Mouse (Mus musculus) stomach, embryonic 16.5 days (tissue): Measurements from ENCODE around the gene Aipl1. TPM values are rescaled to one million over a fixed set of nuclear protein-coding genes. Genes with fewer than 3 reads are reported as not detected.
"Not testable (repeated sequence)": the region's sequence is repeated elsewhere in the genome, so short reads cannot be mapped to it uniquely, and the experiment has no call there.

Experiments
- ATAC-seq: fragments of 200-750 bp; cut with Nextera tagmentation; 2 replicates; pipeline ENCODE4 v1.8.0; 2017; ENCODE audit warnings: moderate number of reproducible peaks, moderate TSS enrichment; ENCODE audit not compliant: insufficient read depth, low FRiP score
- H3K27ac ChIP-seq: fragments of 300-500 bp; sonication (generic); 2 replicates; pipeline ENCODE4 v1.5.1; 2014; ENCODE audit warnings: low read length
- H3K27me3 ChIP-seq: fragments of 300-500 bp; sonication (generic); 2 replicates; pipeline ENCODE4 v1.6.1; 2014; ENCODE audit warnings: low read length, control low read depth, mixed read lengths; ENCODE audit not compliant: control insufficient read depth, insufficient read depth
- H3K36me3 ChIP-seq: fragments of 300-500 bp; sonication (generic); 2 replicates; pipeline ENCODE4 v1.6.1; 2014; ENCODE audit warnings: low read length; ENCODE audit not compliant: control insufficient read depth, insufficient read depth
- H3K4me1 ChIP-seq: fragments of 300-500 bp; sonication (generic); 2 replicates; pipeline ENCODE4 v1.6.1; 2014; ENCODE audit warnings: low read length, control low read depth, mixed read lengths; ENCODE audit not compliant: control insufficient read depth, insufficient read depth
- H3K4me2 ChIP-seq: fragments of 300-500 bp; sonication (generic); 2 replicates; pipeline ENCODE4 v1.6.1; 2014; ENCODE audit warnings: low read depth, low read length, mixed read lengths
- H3K4me3 ChIP-seq: fragments of 300-500 bp; sonication (generic); replicated peaks from 2 replicates; pipeline ENCODE4 v1.5.1; 2014; ENCODE audit warnings: mild to moderate bottlenecking, low read length
- H3K9ac ChIP-seq: fragments of 300-500 bp; sonication (generic); 2 replicates; pipeline ENCODE4 v1.6.1; 2014; ENCODE audit warnings: low read length
- H3K9me3 ChIP-seq: fragments of 300-500 bp; sonication (generic); replicated peaks from 2 replicates; pipeline ENCODE4 v1.6.1; 2016; ENCODE audit warnings: low read length, control low read depth; ENCODE audit not compliant: control insufficient read depth
- WGBS: fragments of 180-500 bp; shearing (Covaris S2); extraction: QIAGEN DNeasy Blood & Tissue Kit; methylation state at CpG from one replicate; pipeline ENCODE4 v1.1.7; 2014; 5-methylcytosine and 5-hydroxymethylcytosine counted together
- polyA plus RNA-seq: library from polyadenylated mRNA; unstranded; fragments of >200 nt; fragmentation: Nextera tagmentation; extraction: Ambion mirVana; gene quantifications from 2 replicates; pipeline ENCODE4 v1.2.1, GENCODE M21; 2015

Aipl1 gene
- polyA plus RNA-seq, 1 experiment from 2014 or later, result 0.22 TPM

DNA sequence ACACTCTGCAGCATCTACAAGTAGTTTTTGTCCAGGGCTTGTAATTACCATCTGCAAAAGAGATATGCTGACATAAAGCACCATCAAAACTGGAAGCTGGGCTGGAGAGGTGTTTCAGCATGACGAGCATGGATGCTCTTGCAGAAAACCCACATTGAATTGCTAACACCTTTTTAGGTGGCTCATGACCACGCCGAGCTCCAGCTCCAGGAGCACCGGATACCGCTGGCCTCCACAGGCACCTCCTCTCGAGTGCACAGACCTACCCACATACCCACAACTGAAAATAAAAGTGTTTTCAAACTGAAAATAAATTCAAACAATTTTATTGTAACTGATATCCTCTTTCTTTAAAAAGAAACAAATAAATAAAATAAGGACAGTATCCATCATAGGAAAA is 37.1 kb downstream of the Aipl1 start:
- ATAC-seq, result no peak
- 86% methylated on average over 6 of the region's 6 CpGs for WGBS
- H3K36me3 ChIP-seq, result no peaks in the 10 kb centered on the region
- H3K27me3 ChIP-seq, result no peaks in the 10 kb centered on the region
- no peak overlapping the region for H3K4me2 ChIP-seq
- peaks cover 5% of the 10 kb centered on the region for H3K4me1 ChIP-seq
- H3K27ac ChIP-seq, result no peak overlapping the region
- no peaks in the 10 kb centered on the region for H3K9me3 ChIP-seq
- no peak overlapping the region for H3K4me3 ChIP-seq
- H3K9ac ChIP-seq, result no peak overlapping the region

DNA sequence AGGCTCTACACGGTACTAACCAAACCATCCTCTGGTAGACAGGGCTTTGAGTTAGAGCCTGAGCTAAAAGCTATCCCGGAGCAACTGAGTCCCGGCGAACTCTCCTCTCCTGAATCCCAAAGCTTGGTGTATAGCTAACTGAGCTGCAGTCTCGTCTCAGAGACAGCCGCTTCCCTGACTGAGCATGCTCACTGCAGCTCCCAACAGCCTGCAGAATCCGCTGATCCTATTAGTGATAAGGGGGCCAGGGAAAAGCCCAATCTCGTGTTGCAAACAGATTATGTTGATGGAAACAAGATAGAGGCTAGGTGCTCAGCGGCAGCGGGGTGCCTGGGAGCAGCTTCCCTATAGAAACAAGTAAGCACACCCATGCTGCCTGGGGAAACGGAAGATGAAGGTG is 40.5 kb downstream of the Aipl1 start:
- no peak overlapping the region for H3K27ac ChIP-seq
- H3K9me3 ChIP-seq, result no peaks in the 10 kb centered on the region
- no peaks in the 10 kb centered on the region for H3K27me3 ChIP-seq
- no peak overlapping the region for H3K4me2 ChIP-seq
- no peak for ATAC-seq
- H3K4me1 ChIP-seq, result peaks cover 5% of the 10 kb centered on the region
- 28% methylated on average over 11 of the region's 11 CpGs for whole genome bisulfite sequencing
- H3K4me3 ChIP-seq, result no peak overlapping the region
- no peak overlapping the region for H3K9ac ChIP-seq
- no peaks in the 10 kb centered on the region for H3K36me3 ChIP-seq

DNA sequence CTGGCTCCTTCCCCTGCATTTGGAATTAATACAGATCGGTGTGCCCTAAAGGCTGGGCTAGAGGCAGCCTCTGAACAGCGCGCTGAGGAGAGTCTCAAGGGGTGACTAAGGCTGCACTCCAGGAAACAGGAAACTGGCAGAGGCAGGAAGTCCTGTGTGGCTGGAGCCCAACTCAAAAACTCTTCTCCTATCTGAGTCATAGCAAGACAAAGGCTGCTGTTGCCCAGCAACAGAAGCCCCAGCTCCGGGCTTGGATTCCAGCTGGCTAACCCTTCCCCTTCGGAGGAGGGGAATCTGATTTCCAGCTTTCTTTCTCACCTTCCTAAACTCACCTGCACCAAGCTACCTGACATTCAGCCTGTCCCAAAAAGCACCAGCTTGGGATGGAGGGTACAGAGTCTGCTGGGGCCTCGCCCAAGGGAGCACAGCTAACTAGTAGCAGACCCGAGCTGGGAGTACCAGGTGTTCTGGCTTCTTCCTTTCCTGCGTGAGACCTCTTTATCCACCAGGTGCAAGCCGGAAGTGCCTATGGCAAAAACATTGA is 41.3 kb downstream of the Aipl1 start:
- peaks cover 5% of the 10 kb centered on the region for H3K4me1 ChIP-seq
- WGBS, result 15% methylated on average over 9 of the region's 9 CpGs
- peak overlapping the region; percentile 26 for H3K9ac ChIP-seq
- H3K36me3 ChIP-seq, result no peaks in the 10 kb centered on the region
- peak overlapping the region; percentile 73; the same call in 1 of the 2 replicates for H3K27ac ChIP-seq
- ATAC-seq, result peak; percentile 94
- peak overlapping the region; percentile 15 for H3K4me3 ChIP-seq
- no peaks in the 10 kb centered on the region for H3K27me3 ChIP-seq
- no peaks in the 10 kb centered on the region for H3K9me3 ChIP-seq
- H3K4me2 ChIP-seq, result peak overlapping the region; percentile 51

DNA sequence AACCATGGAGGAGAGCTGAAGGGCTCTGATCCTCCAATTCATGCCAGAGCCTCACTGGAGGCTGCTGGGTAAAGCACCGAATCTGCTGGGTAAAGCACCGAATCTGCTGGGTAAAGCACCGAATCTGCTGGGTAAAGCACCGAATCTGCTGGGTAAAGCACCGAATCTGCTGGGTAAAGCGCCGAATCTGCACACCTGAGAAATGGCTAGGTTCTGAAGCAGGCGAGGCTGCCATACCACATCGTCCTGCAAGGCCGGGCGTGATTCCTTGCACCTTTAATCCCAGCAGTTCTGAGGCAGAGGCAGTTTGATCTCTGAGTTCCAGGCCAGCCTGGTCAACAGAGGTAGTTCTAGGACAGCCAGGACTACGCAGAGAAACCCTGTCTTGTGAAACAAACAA is 44.9 kb downstream of the Aipl1 start:
- H3K9me3 ChIP-seq, result no peaks in the 10 kb centered on the region
- no peak overlapping the region for H3K4me3 ChIP-seq
- peaks cover 5% of the 10 kb centered on the region for H3K4me1 ChIP-seq
- H3K36me3 ChIP-seq, result no peaks in the 10 kb centered on the region
- no peaks in the 10 kb centered on the region for H3K27me3 ChIP-seq
- H3K4me2 ChIP-seq, result no peak overlapping the region
- ATAC-seq, result no peak
- H3K27ac ChIP-seq, result no peak overlapping the region
- H3K9ac ChIP-seq, result no peak overlapping the region
- 86% methylated on average over 12 of the region's 12 CpGs for WGBS

DNA sequence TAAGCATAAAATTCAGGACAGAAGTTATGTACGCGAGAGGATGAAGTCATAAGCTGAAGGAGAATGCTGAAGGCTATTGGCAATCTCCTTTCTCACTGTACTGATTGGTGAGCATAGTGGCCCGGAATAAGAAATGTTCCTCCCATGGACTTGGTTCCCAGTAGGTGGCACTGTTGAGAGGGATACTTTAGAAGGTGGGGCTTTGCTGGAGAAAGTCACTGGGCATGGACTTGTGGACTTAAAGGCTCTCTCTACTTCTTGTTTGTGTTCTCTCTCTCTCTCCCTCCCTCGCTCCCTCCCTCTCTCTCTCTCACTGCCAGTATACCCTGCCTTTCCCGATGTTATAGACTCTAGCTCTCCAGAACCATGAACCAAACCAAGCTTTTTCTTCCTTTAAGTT is 45.8 kb downstream of the Aipl1 start:
- 25% methylated on average over 5 of the region's 5 CpGs for WGBS
- no peak overlapping the region for H3K4me2 ChIP-seq
- no peak overlapping the region for H3K9ac ChIP-seq
- ATAC-seq, result no peak
- peaks cover 13% of the 10 kb centered on the region for H3K4me1 ChIP-seq
- no peak overlapping the region for H3K27ac ChIP-seq
- H3K9me3 ChIP-seq, result no peaks in the 10 kb centered on the region
- no peaks in the 10 kb centered on the region for H3K36me3 ChIP-seq
- no peaks in the 10 kb centered on the region for H3K27me3 ChIP-seq
- no peak overlapping the region for H3K4me3 ChIP-seq

DNA sequence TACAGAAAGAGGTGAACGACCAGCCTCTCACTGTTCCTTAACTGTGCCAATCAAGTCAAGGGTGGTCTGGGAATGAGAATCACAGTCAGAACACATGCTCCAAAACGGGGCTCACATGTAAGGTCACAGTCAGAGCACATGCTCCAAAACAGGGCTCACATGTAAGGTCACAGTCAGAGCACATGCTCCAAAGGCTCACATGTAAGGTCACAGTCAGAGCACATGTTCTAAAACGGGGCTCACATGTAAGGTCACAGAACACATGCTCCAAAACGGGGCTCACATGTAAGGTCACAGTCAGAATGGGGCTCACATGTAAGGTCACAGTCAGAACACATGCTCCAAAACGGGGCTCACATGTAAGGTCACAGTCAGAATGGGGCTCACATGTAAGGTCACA is 47.9 kb downstream of the Aipl1 start:
- not testable (repeated sequence) for H3K27ac ChIP-seq, H3K27me3 ChIP-seq, ATAC-seq, H3K4me2 ChIP-seq, H3K9me3 ChIP-seq, H3K36me3 ChIP-seq, H3K9ac ChIP-seq, H3K4me3 ChIP-seq
- whole genome bisulfite sequencing, result 72% methylated on average over 5 of the region's 5 CpGs
- peaks cover 13% of the 10 kb centered on the region for H3K4me1 ChIP-seq

DNA sequence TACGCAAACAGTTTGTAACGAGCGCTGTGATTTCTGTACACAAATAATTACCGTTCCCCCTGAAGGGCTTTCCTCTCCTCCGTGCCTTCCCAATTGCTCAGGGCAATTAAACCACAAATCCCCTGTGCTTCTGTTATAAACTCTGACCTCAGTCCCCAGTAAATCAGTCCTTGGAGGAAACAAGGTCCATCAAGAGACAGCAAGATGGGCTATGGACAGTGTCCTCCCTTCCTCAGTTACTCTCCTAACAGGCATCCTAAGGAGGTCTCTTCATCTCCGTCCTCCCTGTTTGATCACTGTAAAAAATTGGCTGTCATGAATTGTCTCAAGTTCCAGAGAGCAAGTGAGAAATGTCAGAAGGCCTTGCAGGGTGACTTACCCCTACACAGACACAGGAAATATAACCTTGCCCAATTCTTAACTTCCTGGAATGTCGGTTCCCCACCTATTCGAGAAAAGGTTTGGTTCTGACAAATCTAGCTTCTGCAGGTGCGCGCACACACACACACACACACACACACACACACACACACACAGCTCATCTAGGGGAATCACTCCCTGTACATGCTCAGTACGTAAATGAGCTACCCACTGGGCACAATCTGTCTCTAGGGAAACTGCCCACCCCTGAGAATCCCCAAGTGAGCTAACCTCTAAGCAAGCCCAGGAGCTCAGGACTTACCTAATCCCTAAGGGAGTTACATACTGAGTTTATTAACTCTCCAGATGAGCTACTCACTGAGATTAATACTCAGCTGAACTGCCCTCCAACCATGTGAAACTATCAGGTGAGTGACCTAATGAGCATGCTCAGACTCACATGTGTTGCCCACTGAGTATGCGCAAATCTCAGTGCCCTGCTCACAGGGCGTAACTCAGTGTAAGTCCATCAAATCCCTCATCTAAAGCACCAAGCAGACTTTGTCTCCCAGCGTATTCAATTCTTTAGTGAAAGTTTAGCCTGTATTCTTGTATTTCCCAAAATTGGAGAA is 49.9 kb downstream of the Aipl1 start:
- H3K4me1 ChIP-seq, result peaks cover 13% of the 10 kb centered on the region
- no peak overlapping the region for H3K4me2 ChIP-seq
- WGBS, result 54% methylated on average over 14 of the region's 14 CpGs
- H3K4me3 ChIP-seq, result no peak overlapping the region
- H3K27ac ChIP-seq, result no peak overlapping the region
- H3K27me3 ChIP-seq, result 0 out of 2 replicates have a peak, but pooled peaks cover 4% of the 10 kb centered on the region
- ATAC-seq, result no peak
- no peaks in the 10 kb centered on the region for H3K36me3 ChIP-seq
- H3K9ac ChIP-seq, result no peak overlapping the region
- no peaks in the 10 kb centered on the region for H3K9me3 ChIP-seq

DNA sequence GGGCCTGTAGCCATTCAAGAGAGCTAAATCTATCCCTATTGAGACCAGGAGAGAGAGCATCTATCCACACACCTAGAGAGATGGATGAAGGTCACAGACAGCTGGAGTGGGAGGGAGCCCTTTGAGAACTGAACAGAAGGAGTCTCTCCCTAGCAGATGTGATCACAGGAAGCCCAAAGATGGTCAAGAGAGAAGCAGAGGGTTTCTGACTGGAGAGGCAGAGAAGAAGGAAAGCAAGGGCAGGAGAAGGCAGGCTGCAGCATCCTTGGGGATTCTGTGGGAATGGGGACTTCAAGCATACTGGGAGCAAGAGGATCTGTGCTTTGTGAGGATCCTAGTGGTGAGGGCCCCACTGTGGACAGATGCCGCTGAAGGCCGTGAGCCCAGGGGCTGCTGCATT is 51.5 kb downstream of the Aipl1 start:
- H3K4me3 ChIP-seq, result no peak overlapping the region
- no peak overlapping the region for H3K4me2 ChIP-seq
- no peak overlapping the region for H3K9ac ChIP-seq
- no peak overlapping the region for H3K27ac ChIP-seq
- ATAC-seq, result no peak
- peaks cover 13% of the 10 kb centered on the region for H3K4me1 ChIP-seq
- WGBS, result 64% methylated on average over 2 of the region's 2 CpGs
- no peaks in the 10 kb centered on the region for H3K9me3 ChIP-seq
- no peaks in the 10 kb centered on the region for H3K36me3 ChIP-seq
- 0 out of 2 replicates have a peak, but pooled peaks cover 4% of the 10 kb centered on the region for H3K27me3 ChIP-seq

DNA sequence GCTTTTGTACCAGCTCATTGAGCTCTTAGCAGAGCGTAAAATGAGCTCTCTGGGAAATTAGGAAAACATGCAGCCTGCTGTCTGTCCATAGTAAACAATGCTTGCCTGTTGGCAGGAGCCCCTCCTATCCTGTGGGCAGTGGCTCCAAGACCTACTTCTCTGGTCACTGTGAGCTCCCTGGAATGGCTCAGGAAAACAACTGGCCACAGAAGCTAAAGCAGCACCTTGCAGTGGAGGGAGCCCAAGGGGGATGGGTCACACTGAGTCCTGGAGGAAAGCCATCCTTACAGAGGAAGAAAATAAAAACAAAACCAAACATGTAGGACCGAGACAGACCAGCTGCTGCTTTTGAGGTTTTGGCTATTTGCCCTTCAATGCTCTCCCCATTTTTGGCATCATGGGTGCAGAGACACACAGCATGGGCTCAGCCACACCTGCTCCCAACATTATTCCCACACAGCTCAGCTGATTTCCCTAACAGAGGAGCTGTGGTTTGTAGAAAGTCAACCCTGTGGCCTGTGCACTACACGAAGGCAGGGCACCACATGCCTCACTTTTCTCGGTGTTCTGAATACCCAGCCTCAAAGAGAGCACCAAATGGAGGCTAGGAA is 52.1 kb downstream of the Aipl1 start:
- H3K27me3 ChIP-seq, result 0 out of 2 replicates have a peak, but pooled peaks cover 4% of the 10 kb centered on the region
- no peaks in the 10 kb centered on the region for H3K36me3 ChIP-seq
- H3K4me3 ChIP-seq, result no peak overlapping the region
- no peak for ATAC-seq
- H3K27ac ChIP-seq, result no peak overlapping the region
- H3K4me2 ChIP-seq, result no peak overlapping the region
- H3K9me3 ChIP-seq, result no peaks in the 10 kb centered on the region
- no peak overlapping the region for H3K9ac ChIP-seq
- WGBS, result 43% methylated on average over 4 of the region's 4 CpGs
- peaks cover 13% of the 10 kb centered on the region for H3K4me1 ChIP-seq
